Mouse (Mus musculus) adrenal gland, adult 2 months (tissue): ENCODE data around the gene Phkb. TPM values are rescaled to one million over a fixed set of nuclear protein-coding genes. Genes with fewer than 3 reads are reported as not detected.

Experiments used
- DNase-seq: peaks from one replicate; pipeline ENCODE4 v3.0.0; 2021
- polyA plus RNA-seq: library from polyadenylated mRNA; depleted of rRNA; stranded (reverse); fragments of >200 nt; gene quantifications from 2 replicates; pipeline ENCODE4 v1.2.3, GENCODE M21; 2012; rRNA removed
- total RNA-seq, 2 experiments: library from RNA; stranded (reverse); gene quantifications; 2 replicates each; pipeline ENCODE4 v1.2.3; 2021

Gene Phkb
- total and polyA plus RNA-seq, 3 experiments: 3.0 to 63.1 (median 51.3) TPM

- no peak for DNase-seq
Measured at GRCm38 (mm10) chr8:86090666-86091065, 249.9 kb downstream of the Phkb start.

Other genes starting within 250 kb of the Phkb start
- 1 to 10 TPM; 3.0 to 6.5 TPM for gene Neto2, start 140.0 kb upstream of the Phkb start, total RNA-seq
- gene Neto2, start 140.0 kb upstream of the Phkb start, polyA plus RNA-seq: 0.16 and 0.49 TPM in 2 replicates
- gene Itfg1, start within 50 bp of the Phkb start, total RNA-seq: 10 to 100 TPM; 74.1 to 78.2 TPM
- gene Itfg1, start within 50 bp of the Phkb start, polyA plus RNA-seq: 18.0 and 23.1 TPM in 2 replicates